In the genomic region with DNA sequence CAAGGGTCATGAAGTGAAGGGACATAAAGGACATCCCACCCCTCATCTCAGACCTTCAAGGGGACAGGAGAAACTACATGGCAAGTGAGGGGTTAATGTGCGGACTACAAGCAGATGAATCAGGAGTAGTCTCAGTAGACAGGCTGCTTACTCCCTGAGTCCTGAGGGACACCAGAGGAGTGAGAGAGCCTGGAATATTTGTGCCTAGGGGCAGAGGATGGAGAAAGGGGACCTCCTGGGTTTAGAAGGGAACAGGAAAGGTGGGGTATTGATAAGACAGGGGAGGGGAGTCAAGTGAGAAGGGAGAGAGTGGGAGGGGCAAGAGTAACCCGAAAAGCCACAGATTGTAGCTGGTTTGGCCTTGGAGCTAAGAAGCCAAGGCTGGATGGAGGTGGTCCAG, we compare ENCODE assay signal across 16 mouse cellular contexts. TPM values are rescaled to one million over a fixed set of nuclear protein-coding genes. Genes with fewer than 3 reads are reported as not detected.
A peak's percentile ranks its signal among the peaks of the same experiment; 100 is the strongest.
DNase-seq lines count a peak whose midpoint lies in the region; ATAC-seq and TF ChIP-seq lines count a peak whose summit lies in the region.
"Had no signal": no experiment of that assay in that cellular context is flagged by ENCODE, and none has a peak within 500 bp of the region (broad histone marks: within the 10 kb centered on the region; RNA-seq: fewer than 3 reads in every experiment).

No protein-coding gene starts in this region.

- no peaks in the 10 kb centered on the region for H3K9me3 ChIP-seq in heart, embryonic 11.5 days (replicated peaks; ENCODE audit: control insufficient read depth, low read length)
- H3K9me3 ChIP-seq in liver, embryonic 12.5 days (replicated peaks), result no peaks in the 10 kb centered on the region
- no peaks in the 10 kb centered on the region for H3K9me3 ChIP-seq in liver, embryonic 11.5 days (ENCODE audit: control insufficient read depth, low read length)
- no peaks in the 10 kb centered on the region for H3K9me3 ChIP-seq in E14TG2a.4 (ENCODE audit: low read length)
- H3K9me3 ChIP-seq in intestine, embryonic 16.5 days (ENCODE audit: control insufficient read depth, low read length), result no peaks in the 10 kb centered on the region
- H3K9me3 ChIP-seq: forebrain, embryonic 15.5 days had no signal

- WGBS in heart, embryonic 11.5 days (ENCODE audit: insufficient replicate concordance), result 28% methylated on average over 2 of the region's 2 CpGs
- WGBS in liver, embryonic 12.5 days (ENCODE audit: insufficient replicate concordance), result 33% methylated on average over 2 of the region's 2 CpGs
- 37% methylated on average over 2 of the region's 2 CpGs for WGBS in liver, embryonic 11.5 days
- 32% methylated on average over 2 of the region's 2 CpGs for WGBS in intestine, embryonic 16.5 days

- H3K27me3 ChIP-seq in heart, embryonic 11.5 days (ENCODE audit: control insufficient read depth, insufficient read depth, low read length), result no peaks in the 10 kb centered on the region
- no peaks in the 10 kb centered on the region for H3K27me3 ChIP-seq in liver, embryonic 12.5 days (replicated peaks)
- H3K27me3 ChIP-seq in liver, embryonic 11.5 days (replicated peaks; ENCODE audit: control insufficient read depth, insufficient read depth, low read length), result no peaks in the 10 kb centered on the region
- H3K27me3 ChIP-seq in E14TG2a.4 (ENCODE audit: insufficient read depth, low read length), result no peaks in the 10 kb centered on the region
- no peaks in the 10 kb centered on the region for H3K27me3 ChIP-seq in intestine, embryonic 16.5 days (replicated peaks; ENCODE audit: control insufficient read depth, insufficient read depth, low read length)
- H3K27me3 ChIP-seq: forebrain, embryonic 15.5 days had no signal

- no peak overlapping the region for H3K4me3 ChIP-seq in heart, embryonic 11.5 days (ENCODE audit: low read depth, low read length)
- H3K4me3 ChIP-seq in liver, embryonic 12.5 days, result no peak overlapping the region
- H3K4me3 ChIP-seq in liver, embryonic 11.5 days (ENCODE audit: low read depth, low read length), result no peak overlapping the region
- peak overlapping the region; percentile 43; the same call in 1 of the 2 replicates for H3K4me3 ChIP-seq in E14TG2a.4 (replicated peaks; ENCODE audit: low read length)
- H3K4me3 ChIP-seq in intestine, embryonic 16.5 days (ENCODE audit: low read length), result no peak overlapping the region
- H3K4me3 ChIP-seq: forebrain, embryonic 15.5 days had no signal

- no peak for ATAC-seq in heart, embryonic 11.5 days (replicated peaks; ENCODE audit: insufficient number of reproducible peaks, low FRiP score, low TSS enrichment)
- no peak for ATAC-seq in liver, embryonic 12.5 days
- no peak for ATAC-seq in liver, embryonic 11.5 days (replicated peaks; ENCODE audit: low FRiP score)
- peak; percentile 25; the same call in 1 of the 2 replicates for ATAC-seq in intestine, embryonic 16.5 days
- no peak for ATAC-seq in cerebellum, adult (ENCODE audit: insufficient number of reproducible peaks, low FRiP score, low TSS enrichment)
- ATAC-seq: forebrain, embryonic 15.5 days had no signal

- no peak overlapping the region for H3K27ac ChIP-seq in heart, embryonic 11.5 days (ENCODE audit: low read depth, low read length)
- no peak overlapping the region for H3K27ac ChIP-seq in liver, embryonic 12.5 days
- H3K27ac ChIP-seq in liver, embryonic 11.5 days (ENCODE audit: low read depth, low read length), result no peak overlapping the region
- H3K27ac ChIP-seq in intestine, embryonic 16.5 days (ENCODE audit: low read length), result peak overlapping the region; percentile 33; the same call in 1 of the 2 replicates

- DNase-seq in heart, adult 18-20 months, result no peak
- no peak for DNase-seq in liver, embryonic 11.5 days (ENCODE audit: low spot score)
- DNase-seq in urinary bladder, postnatal 36 days (ENCODE audit: low spot score in 2 of 2), result no peak
- DNase-seq: gastrocnemius, postnatal 36 days; lung, postnatal 10 days; thymus, postnatal 4 days had no signal

- H3K4me2 ChIP-seq in heart, embryonic 11.5 days, result no peak overlapping the region
- peak overlapping the region; percentile 51; the same call in 1 of the 2 replicates for H3K4me2 ChIP-seq in liver, embryonic 12.5 days
- H3K4me2 ChIP-seq in liver, embryonic 11.5 days, result no peak overlapping the region
- H3K4me2 ChIP-seq in intestine, embryonic 16.5 days (ENCODE audit: low read depth, low read length), result no peak overlapping the region
- H3K4me2 ChIP-seq: forebrain, embryonic 15.5 days had no signal

- no peaks in the 10 kb centered on the region for H3K36me3 ChIP-seq in heart, embryonic 11.5 days (ENCODE audit: control insufficient read depth, insufficient read depth, low read length)
- H3K36me3 ChIP-seq in liver, embryonic 12.5 days, result no peaks in the 10 kb centered on the region
- no peaks in the 10 kb centered on the region for H3K36me3 ChIP-seq in liver, embryonic 11.5 days (ENCODE audit: control insufficient read depth, insufficient read depth, low read length)
- H3K36me3 ChIP-seq in E14TG2a.4 (ENCODE audit: insufficient read depth, low read length), result no peaks in the 10 kb centered on the region
- no peaks in the 10 kb centered on the region for H3K36me3 ChIP-seq in intestine, embryonic 16.5 days (ENCODE audit: control insufficient read depth, insufficient read depth, low read length)
- H3K36me3 ChIP-seq: forebrain, embryonic 15.5 days had no signal

- no peak for TF ChIP-seq CTCF in E14TG2a.4 (conservative IDR thresholded peaks at IDR 0.05; ENCODE audit: low read length)

- peak overlapping the region; percentile 34; the same call in 1 of the 2 replicates for H3K9ac ChIP-seq in heart, embryonic 11.5 days (ENCODE audit: low read depth, low read length)
- no peak overlapping the region for H3K9ac ChIP-seq in liver, embryonic 12.5 days
- no peak overlapping the region for H3K9ac ChIP-seq in liver, embryonic 11.5 days (ENCODE audit: low read depth, low read length)
- H3K9ac ChIP-seq in intestine, embryonic 16.5 days (ENCODE audit: low read depth, low read length), result no peak overlapping the region

- H3K4me1 ChIP-seq in heart, embryonic 11.5 days (ENCODE audit: control insufficient read depth, insufficient read depth, low read length), result peaks cover 14% of the 10 kb centered on the region
- peaks cover 50% of the 10 kb centered on the region for H3K4me1 ChIP-seq in liver, embryonic 12.5 days
- H3K4me1 ChIP-seq in liver, embryonic 11.5 days (replicated peaks; ENCODE audit: control insufficient read depth, insufficient read depth, low read length), result peaks cover 26% of the 10 kb centered on the region
- peaks cover 63% of the 10 kb centered on the region for H3K4me1 ChIP-seq in E14TG2a.4 (replicated peaks; ENCODE audit: low read depth, low read length)
- H3K4me1 ChIP-seq in intestine, embryonic 16.5 days (ENCODE audit: control insufficient read depth, insufficient read depth, low read length), result peaks cover 10% of the 10 kb centered on the region

RNA-seq across cellular contexts. Expression of gene 1700013G24Rik, which starts 4.4 kb away (rescaled TPM):
- polyA plus RNA-seq in heart, embryonic 11.5 days (2014; fragmentation: Nextera tagmentation; extraction: Ambion mirVana), result not detected in 2 replicates
- total RNA-seq in heart, adult 18-20 months (2021), result not detected
- not detected in 2 replicates for polyA plus RNA-seq in liver, embryonic 12.5 days (2016; fragmentation: Nextera tagmentation; extraction: Ambion mirVana)
- not detected in 2 replicates for polyA plus RNA-seq in liver, embryonic 11.5 days (2014; fragmentation: Nextera tagmentation; extraction: Ambion mirVana)
- polyA plus RNA-seq in intestine, embryonic 16.5 days (2015; fragmentation: Nextera tagmentation; extraction: Ambion mirVana), result not detected in 2 replicates
- total RNA-seq: adrenal gland, postnatal 4 days; gastrocnemius, postnatal 36 days; layer of hippocampus, adult 18-20 months; left cerebral cortex, postnatal 25 days had no signal
- polyA plus RNA-seq: cerebellum, adult 2 months; forebrain, embryonic 15.5 days had no signal

RNA-seq across cellular contexts. Expression of gene Cela3b, which starts 18.3 kb away (rescaled TPM):
- polyA plus RNA-seq in heart, embryonic 11.5 days (2014; fragmentation: Nextera tagmentation; extraction: Ambion mirVana), result not detected in 2 replicates
- not detected for total RNA-seq in heart, adult 18-20 months (2021)
- not detected in 2 replicates for polyA plus RNA-seq in liver, embryonic 12.5 days (2016; fragmentation: Nextera tagmentation; extraction: Ambion mirVana)
- polyA plus RNA-seq in liver, embryonic 11.5 days (2014; fragmentation: Nextera tagmentation; extraction: Ambion mirVana), result not detected in 2 replicates
- 237 and 402 TPM in 2 replicates for polyA plus RNA-seq in intestine, embryonic 16.5 days (2015; fragmentation: Nextera tagmentation; extraction: Ambion mirVana)
- total RNA-seq: gastrocnemius, postnatal 36 days; layer of hippocampus, adult 18-20 months; left cerebral cortex, postnatal 25 days had no signal
- polyA plus RNA-seq: cerebellum, adult 2 months; forebrain, embryonic 15.5 days had no signal

RNA-seq across cellular contexts. Expression of gene Hspg2, which starts 19.9 kb away (rescaled TPM):
- polyA plus RNA-seq in heart, embryonic 11.5 days (2014; fragmentation: Nextera tagmentation; extraction: Ambion mirVana), result 55.5 and 56.4 TPM in 2 replicates
- total RNA-seq in heart, adult 18-20 months (2021), result 100 to 1,000 TPM; 153 to 170 TPM
- 6.4 and 7.3 TPM in 2 replicates for polyA plus RNA-seq in liver, embryonic 12.5 days (2016; fragmentation: Nextera tagmentation; extraction: Ambion mirVana)
- polyA plus RNA-seq in liver, embryonic 11.5 days (2014; fragmentation: Nextera tagmentation; extraction: Ambion mirVana), result 19.9 and 20.8 TPM in 2 replicates
- polyA plus RNA-seq in intestine, embryonic 16.5 days (2015; fragmentation: Nextera tagmentation; extraction: Ambion mirVana), result 24.5 TPM in 2 replicates

RNA-seq across cellular contexts. Expression of gene Cela3a, which starts 39.0 kb away (rescaled TPM):
- polyA plus RNA-seq in heart, embryonic 11.5 days (2014; fragmentation: Nextera tagmentation; extraction: Ambion mirVana), result not detected in 2 replicates
- not detected for total RNA-seq in heart, adult 18-20 months (2021)
- not detected in 2 replicates for polyA plus RNA-seq in liver, embryonic 12.5 days (2016; fragmentation: Nextera tagmentation; extraction: Ambion mirVana)
- not detected in 2 replicates for polyA plus RNA-seq in liver, embryonic 11.5 days (2014; fragmentation: Nextera tagmentation; extraction: Ambion mirVana)
- 0.26 and 0.31 TPM in 2 replicates for polyA plus RNA-seq in intestine, embryonic 16.5 days (2015; fragmentation: Nextera tagmentation; extraction: Ambion mirVana)
- total RNA-seq: gastrocnemius, postnatal 36 days; layer of hippocampus, adult 18-20 months; left cerebral cortex, postnatal 25 days had no signal
- polyA plus RNA-seq: cerebellum, adult 2 months; forebrain, embryonic 15.5 days had no signal

Comparison
In these comparisons a context has a peak if more than half of its experiments do, and no peak if none do; other contexts are left out.
1. RNA of gene Cela3b, which starts 18.3 kb away (polyA plus RNA-seq): 237 to 402 TPM in intestine, embryonic 16.5 days; not detected in liver, embryonic 12.5 days, not detected in heart, embryonic 11.5 days and not detected in liver, embryonic 11.5 days; every median in the first group is over 100 times any median in the second.